Mouse (Mus musculus) cortical plate, adult 2 months (tissue): ENCODE data around the gene Ctf2.

Experiments
- CTCF ChIP-seq: fragments of 200-500 bp; IDR thresholded peaks from 2 replicates; pipeline ENCODE4 v1.5.1; 2011; ENCODE audit warnings: mild to moderate bottlenecking, control low read depth, low read length; ENCODE audit not compliant: insufficient read depth; ENCODE audit errors: extremely low read depth
- POLR2A ChIP-seq: fragments of 200-500 bp; IDR thresholded peaks from 2 replicates; pipeline ENCODE4 v1.6.1; 2011; ENCODE audit warnings: mild to moderate bottlenecking, low read length, control low read depth; ENCODE audit not compliant: insufficient read depth; ENCODE audit errors: extremely low read depth

- TF ChIP-seq CTCF (0 out of 2 replicates have a peak, but pooled peaks have one; percentile 16), POLR2A (no peak)
Measured at GRCm38 (mm10) chr7:127716992-127717391, 15.0 kb downstream of the Ctf2 start.
